Mouse (Mus musculus) lung, adult 2 months (tissue): ENCODE results near the gene Otogl.

Experiments
- CTCF ChIP-seq: fragments of 200-500 bp; IDR thresholded peaks from 2 replicates; pipeline ENCODE4 v1.5.1; 2011; ENCODE audit warnings: mild to moderate bottlenecking, low read length, control low read depth; ENCODE audit not compliant: insufficient read depth
- POLR2A ChIP-seq: fragments of 200-500 bp; IDR thresholded peaks from 2 replicates; pipeline ENCODE4 v1.6.1; 2011; ENCODE audit warnings: low read depth, mild to moderate bottlenecking, control low read depth, low read length, borderline replicate concordance; ENCODE audit errors: extremely low read depth

GRCm38 (mm10) chr10:107868904-107869303 is 43.0 kb downstream of the Otogl start:
- TF ChIP-seq CTCF (no peak), POLR2A (no peak)
